Mouse (Mus musculus) forebrain, embryonic 12.5 days (tissue): ENCODE measurements around the gene Dst. TPM values are rescaled to one million over a fixed set of nuclear protein-coding genes. Genes with fewer than 3 reads are reported as not detected.
"Not testable (repeated sequence)": the region's sequence is repeated elsewhere in the genome, so short reads cannot be mapped to it uniquely, and the experiment has no call there.

ENCODE experiments used
- ATAC-seq: fragments of 200-750 bp; cut with Nextera tagmentation; 2 replicates; pipeline ENCODE4 v1.8.0; 2017; ENCODE audit warnings: moderate TSS enrichment; ENCODE audit not compliant: low FRiP score
- H3K27ac ChIP-seq: fragments of 300-500 bp; sonication (generic); 2 replicates; pipeline ENCODE4 v1.5.1; 2016; ENCODE audit warnings: mild to moderate bottlenecking
- H3K27me3 ChIP-seq: fragments of 300-500 bp; sonication (generic); 2 replicates; pipeline ENCODE4 v1.6.1; 2016; ENCODE audit warnings: mild to moderate bottlenecking
- H3K36me3 ChIP-seq: fragments of 300-500 bp; sonication (generic); replicated peaks from 2 replicates; pipeline ENCODE4 v1.6.1; 2016; ENCODE audit warnings: mild to moderate bottlenecking
- H3K4me1 ChIP-seq: fragments of 300-500 bp; sonication (generic); 2 replicates; pipeline ENCODE4 v1.6.1; 2016
- H3K4me2 ChIP-seq: fragments of 300-500 bp; sonication (generic); 2 replicates; pipeline ENCODE4 v1.6.1; 2016; ENCODE audit warnings: mild to moderate bottlenecking, moderate library complexity
- H3K4me3 ChIP-seq: fragments of 300-500 bp; sonication (generic); replicated peaks from 2 replicates; pipeline ENCODE4 v1.5.1; 2016; ENCODE audit warnings: mild to moderate bottlenecking
- H3K9ac ChIP-seq: fragments of 300-500 bp; sonication (generic); 2 replicates; pipeline ENCODE4 v1.6.1; 2016; ENCODE audit warnings: mild to moderate bottlenecking
- H3K9me3 ChIP-seq: fragments of 300-500 bp; sonication (generic); 2 replicates; pipeline ENCODE4 v1.6.1; 2016
- WGBS: fragments of 180-500 bp; shearing (Covaris S2); methylation state at CpG from one replicate; pipeline ENCODE4 v1.1.7; 2016; 5-methylcytosine and 5-hydroxymethylcytosine counted together
- polyA plus RNA-seq: library from polyadenylated mRNA; unstranded; fragments of >200 nt; fragmentation: Nextera tagmentation; extraction: Ambion mirVana; gene quantifications from 2 replicates; pipeline ENCODE4 v1.2.1, GENCODE M21; 2016

Dst gene
- polyA plus RNA-seq, 1 experiment from 2014 or later = 30.8 TPM

DNA sequence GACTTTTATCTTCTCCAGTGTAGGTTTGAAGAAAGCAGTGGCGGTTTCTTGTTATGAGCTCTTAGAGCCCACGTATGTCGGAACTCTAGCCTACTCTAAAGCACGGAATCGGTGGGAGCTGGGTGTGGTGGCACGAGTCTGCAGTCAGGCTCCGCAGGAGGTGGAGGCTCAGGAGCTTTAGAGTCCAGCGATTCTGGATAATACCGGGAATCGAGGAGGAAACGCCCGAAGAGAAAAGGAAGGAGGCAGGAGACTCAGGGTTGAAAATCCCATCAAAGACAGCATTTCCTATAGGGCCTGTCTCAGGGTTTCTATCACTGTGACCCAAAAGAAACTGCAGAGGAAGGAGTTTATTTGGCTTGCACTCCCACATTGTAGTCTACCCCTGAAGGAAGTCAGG, 151.2 kb downstream of the Dst start:
- H3K9ac ChIP-seq = no peak overlapping the region
- no peaks in the 10 kb centered on the region for H3K9me3 ChIP-seq
- H3K36me3 ChIP-seq = no peaks in the 10 kb centered on the region
- peaks cover 35% of the 10 kb centered on the region for H3K4me1 ChIP-seq
- H3K27ac ChIP-seq = no peak overlapping the region
- H3K4me3 ChIP-seq = no peak overlapping the region
- ATAC-seq = no peak
- no peak overlapping the region for H3K4me2 ChIP-seq
- WGBS = 82% methylated on average over 12 of the region's 12 CpGs
- no peaks in the 10 kb centered on the region for H3K27me3 ChIP-seq

DNA sequence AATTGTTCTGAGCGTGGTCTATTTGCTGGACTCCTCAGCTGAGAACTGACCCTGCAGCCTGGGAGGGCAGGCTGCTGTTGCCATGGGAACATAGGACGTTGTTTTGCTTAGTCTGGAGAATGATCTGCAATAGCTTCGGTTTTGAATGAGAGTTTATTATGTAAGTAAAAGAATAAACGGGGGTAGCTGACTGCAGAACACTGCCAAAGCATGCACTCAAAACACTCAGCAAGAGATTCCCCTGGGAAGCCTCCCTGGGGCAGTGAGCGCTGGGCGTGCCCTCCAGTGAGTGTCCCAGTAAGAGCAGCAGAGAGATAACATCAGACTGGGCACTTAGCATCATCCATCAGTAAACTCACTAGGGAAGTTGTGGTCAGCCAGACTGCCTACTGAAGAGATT, 152.4 kb downstream of the Dst start:
- Histone ChIP-seq H3K4me2 (peak overlapping the region; percentile 31), H3K4me1 (peaks cover 35% of the 10 kb centered on the region), H3K36me3 (no peaks in the 10 kb centered on the region), H3K27me3 (no peaks in the 10 kb centered on the region), H3K27ac (peak overlapping the region; percentile 54; the same call in 1 of the 2 replicates), H3K9me3 (no peaks in the 10 kb centered on the region), H3K9ac (no peak overlapping the region), H3K4me3 (no peak overlapping the region)
- ATAC-seq = peak; percentile 63
- WGBS = 5% methylated on average over 6 of the region's 6 CpGs

DNA sequence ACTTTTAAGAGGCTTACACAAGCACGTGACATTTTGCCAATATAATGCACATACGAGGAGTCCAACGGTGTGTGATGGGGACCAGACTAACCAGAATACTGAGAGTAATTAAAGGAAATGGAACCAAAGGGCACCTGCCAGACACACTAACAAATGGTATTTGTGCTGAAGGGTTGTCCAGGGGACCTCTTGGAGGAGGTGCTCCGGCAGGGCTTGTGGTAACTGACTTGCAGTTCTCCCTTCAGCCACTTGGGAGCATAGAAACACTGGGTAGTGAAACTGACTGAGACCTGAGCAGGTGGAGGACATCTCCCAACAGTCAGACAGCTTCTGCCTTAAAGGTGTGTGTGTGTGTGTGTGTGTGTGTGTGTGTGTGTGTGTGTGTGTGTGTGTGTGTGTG, 153.1 kb downstream of the Dst start:
- H3K27me3 ChIP-seq = no peaks in the 10 kb centered on the region
- H3K36me3 ChIP-seq = no peaks in the 10 kb centered on the region
- ATAC-seq = peak; percentile 66
- WGBS = 27% methylated on average over 4 of the region's 4 CpGs
- peak overlapping the region; percentile 31 for H3K4me2 ChIP-seq
- no peak overlapping the region for H3K27ac ChIP-seq
- no peak overlapping the region for H3K4me3 ChIP-seq
- no peaks in the 10 kb centered on the region for H3K9me3 ChIP-seq
- no peak overlapping the region for H3K9ac ChIP-seq
- peaks cover 35% of the 10 kb centered on the region for H3K4me1 ChIP-seq

DNA sequence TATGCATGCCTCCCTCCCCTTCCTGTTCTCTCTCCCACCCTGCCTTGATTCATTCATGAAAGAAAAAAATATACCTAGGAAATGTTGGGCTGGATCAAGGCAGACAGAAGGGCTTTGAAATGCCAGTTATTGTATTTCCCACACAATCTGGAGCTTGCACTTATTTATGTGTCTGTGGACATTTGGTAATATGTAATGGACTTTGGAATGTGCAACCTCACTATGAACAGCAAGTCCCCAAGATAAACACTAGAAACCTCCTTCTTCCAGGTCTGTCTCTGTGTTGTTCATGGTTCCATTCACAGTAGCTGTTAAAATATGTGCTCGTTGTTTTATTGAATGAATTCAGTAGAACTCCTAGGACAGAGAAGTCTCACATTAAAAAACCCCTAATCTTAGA, 153.8 kb downstream of the Dst start:
- Histone ChIP-seq H3K4me1 (peaks cover 35% of the 10 kb centered on the region), H3K9me3 (no peaks in the 10 kb centered on the region), H3K9ac (no peak overlapping the region), H3K27ac (no peak overlapping the region), H3K4me2 (no peak overlapping the region), H3K4me3 (no peak overlapping the region), H3K27me3 (no peaks in the 10 kb centered on the region), H3K36me3 (no peaks in the 10 kb centered on the region)
- ATAC-seq = no peak
- WGBS = 70% methylated on average over 1 of the region's 1 CpGs

DNA sequence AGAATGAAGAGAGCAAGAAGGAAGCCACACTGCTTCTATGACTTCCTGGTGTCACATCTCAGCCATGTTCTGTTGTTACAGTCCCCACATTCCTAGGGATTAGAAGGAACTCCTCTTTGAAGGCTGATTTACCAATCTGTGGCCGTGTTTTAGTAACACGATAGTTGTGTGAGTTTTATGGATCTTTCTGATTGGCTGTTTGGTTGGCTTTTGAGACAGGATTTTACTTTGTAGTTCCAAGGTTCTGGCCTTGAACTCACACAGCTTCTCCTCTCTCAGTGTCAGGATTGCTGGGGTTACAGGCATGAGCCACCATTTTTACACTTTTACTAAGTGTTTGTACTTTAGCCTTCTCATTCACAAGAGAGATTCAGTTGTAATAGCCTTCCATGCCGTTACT, 155.9 kb downstream of the Dst start:
- H3K4me3 ChIP-seq = no peak overlapping the region
- ATAC-seq = no peak
- WGBS = 78% methylated on average over 3 of the region's 3 CpGs
- H3K9ac ChIP-seq = no peak overlapping the region
- H3K27ac ChIP-seq = no peak overlapping the region
- H3K27me3 ChIP-seq = no peaks in the 10 kb centered on the region
- no peaks in the 10 kb centered on the region for H3K9me3 ChIP-seq
- H3K36me3 ChIP-seq = no peaks in the 10 kb centered on the region
- H3K4me1 ChIP-seq = peaks cover 35% of the 10 kb centered on the region
- H3K4me2 ChIP-seq = no peak overlapping the region

DNA sequence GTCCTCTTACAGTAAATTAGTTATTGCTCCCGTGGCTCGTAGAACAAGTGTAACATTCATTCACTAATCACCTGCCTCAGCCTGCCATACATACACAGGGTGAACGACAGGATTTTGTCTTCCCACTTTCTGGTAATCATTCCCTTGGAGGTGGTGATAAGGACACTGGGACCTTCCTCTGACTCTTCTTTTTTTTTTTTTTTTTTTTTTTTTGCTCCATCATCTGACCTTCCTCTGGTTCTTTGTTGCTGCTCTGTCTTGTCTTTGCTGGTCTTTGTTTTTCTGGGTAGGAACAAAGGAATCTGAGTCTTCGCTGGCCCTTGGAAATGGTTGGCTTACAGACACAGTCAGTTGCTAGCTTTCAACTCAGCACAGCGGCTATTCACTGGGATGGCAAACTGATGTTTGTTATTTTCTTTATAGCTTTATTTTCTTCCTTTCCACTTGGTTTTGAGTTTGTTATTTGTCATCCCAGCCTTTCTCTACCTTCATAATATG, 157.6 kb downstream of the Dst start:
- H3K4me1 ChIP-seq = peaks cover 28% of the 10 kb centered on the region
- H3K9ac ChIP-seq = no peak overlapping the region
- 79% methylated on average over 5 of the region's 5 CpGs for WGBS
- ATAC-seq = no peak
- no peaks in the 10 kb centered on the region for H3K9me3 ChIP-seq
- H3K4me3 ChIP-seq = no peak overlapping the region
- H3K27me3 ChIP-seq = no peaks in the 10 kb centered on the region
- no peaks in the 10 kb centered on the region for H3K36me3 ChIP-seq
- H3K27ac ChIP-seq = no peak overlapping the region
- no peak overlapping the region for H3K4me2 ChIP-seq

DNA sequence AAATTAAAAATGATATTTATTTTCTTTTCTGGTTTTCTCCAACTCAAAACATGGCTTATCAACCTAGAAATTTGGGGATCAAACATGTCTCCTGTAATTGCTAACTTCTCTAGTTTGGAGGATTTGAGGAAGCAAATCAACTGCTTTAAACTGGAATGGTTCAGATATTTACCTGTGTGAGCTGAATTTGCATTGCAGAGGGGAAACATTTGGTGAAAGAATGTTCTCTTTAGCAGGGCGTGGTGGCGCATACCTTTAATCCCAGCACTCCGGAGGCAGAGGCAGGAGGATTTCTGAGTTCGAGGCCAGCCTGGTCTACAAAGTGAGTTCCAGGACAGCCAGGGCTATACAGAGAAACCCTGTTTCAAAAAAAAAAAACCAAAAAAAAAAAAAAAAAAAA, 158.4 kb downstream of the Dst start:
- not testable (repeated sequence) for ATAC-seq, H3K27me3 ChIP-seq, H3K4me3 ChIP-seq, H3K36me3 ChIP-seq, H3K4me2 ChIP-seq, H3K9me3 ChIP-seq, H3K27ac ChIP-seq, H3K9ac ChIP-seq
- WGBS = 94% methylated on average over 4 of the region's 4 CpGs
- H3K4me1 ChIP-seq = peaks cover 20% of the 10 kb centered on the region

DNA sequence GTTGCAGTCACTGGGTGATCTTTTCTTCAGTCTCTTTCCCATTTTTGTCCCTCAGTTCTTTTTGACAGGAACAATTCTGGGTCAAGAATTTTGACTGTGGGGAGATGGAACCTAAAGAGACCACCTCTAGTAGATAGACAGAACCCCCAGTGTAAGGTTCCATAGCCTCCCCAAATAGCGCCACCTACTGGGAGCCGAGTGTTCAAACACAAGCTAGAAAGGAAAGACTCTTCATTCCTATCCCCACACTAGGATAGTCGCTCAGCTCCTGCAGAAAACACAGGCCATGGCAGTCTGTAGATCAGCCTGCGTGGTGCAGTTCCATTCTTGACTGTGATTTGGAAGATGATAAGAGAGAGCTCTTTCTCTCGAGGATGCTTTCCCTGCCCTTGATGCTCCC, 160.3 kb downstream of the Dst start:
- no peak overlapping the region for H3K4me2 ChIP-seq
- H3K9ac ChIP-seq = no peak overlapping the region
- no peak overlapping the region for H3K27ac ChIP-seq
- no peaks in the 10 kb centered on the region for H3K36me3 ChIP-seq
- no peak overlapping the region for H3K4me3 ChIP-seq
- H3K4me1 ChIP-seq = peaks cover 8% of the 10 kb centered on the region
- no peak for ATAC-seq
- no peaks in the 10 kb centered on the region for H3K9me3 ChIP-seq
- no peaks in the 10 kb centered on the region for H3K27me3 ChIP-seq
- WGBS = 54% methylated on average over 5 of the region's 5 CpGs

DNA sequence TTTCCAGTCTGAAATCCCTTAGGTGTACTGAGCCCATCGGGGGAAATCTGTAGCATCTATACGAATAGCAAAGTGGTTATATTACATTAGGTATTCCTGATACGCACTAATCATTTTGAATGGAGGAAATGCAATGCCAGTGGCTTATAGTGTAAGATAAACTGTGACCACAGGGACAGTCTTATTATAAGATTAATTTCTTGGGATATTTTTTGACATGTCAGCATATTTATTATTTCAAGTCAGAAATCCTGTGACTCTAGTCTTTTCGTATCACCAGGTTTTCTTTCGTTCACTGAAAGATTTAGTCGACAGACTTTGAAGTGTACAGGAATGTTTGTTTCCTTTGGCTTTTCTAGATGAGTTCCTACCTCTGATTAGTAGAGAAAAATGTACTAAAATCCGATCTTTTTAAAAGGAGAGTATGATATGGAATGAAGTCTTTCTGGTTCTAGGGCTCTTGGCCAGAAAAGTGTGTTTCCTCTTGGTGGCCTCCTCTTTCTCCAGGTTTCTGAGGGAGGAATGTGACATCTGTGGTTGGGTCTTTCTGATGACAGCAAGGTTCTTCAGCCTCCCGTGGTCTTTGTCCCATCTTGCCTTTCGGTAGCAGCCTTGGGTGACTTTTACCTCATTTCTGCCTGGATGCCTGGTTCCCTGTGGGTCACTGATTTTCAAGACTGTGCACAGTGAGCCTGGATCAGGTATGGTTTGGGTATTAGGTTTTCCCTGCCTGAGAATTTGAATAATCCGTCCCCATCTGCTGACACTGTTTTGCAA, 161.7 kb downstream of the Dst start:
- Histone ChIP-seq H3K4me3 (no peak overlapping the region), H3K36me3 (no peaks in the 10 kb centered on the region), H3K9ac (no peak overlapping the region), H3K27me3 (no peaks in the 10 kb centered on the region), H3K4me2 (no peak overlapping the region), H3K9me3 (no peaks in the 10 kb centered on the region), H3K27ac (no peak overlapping the region), H3K4me1 (peaks cover 16% of the 10 kb centered on the region)
- 91% methylated on average over 10 of the region's 10 CpGs for WGBS
- no peak for ATAC-seq

DNA sequence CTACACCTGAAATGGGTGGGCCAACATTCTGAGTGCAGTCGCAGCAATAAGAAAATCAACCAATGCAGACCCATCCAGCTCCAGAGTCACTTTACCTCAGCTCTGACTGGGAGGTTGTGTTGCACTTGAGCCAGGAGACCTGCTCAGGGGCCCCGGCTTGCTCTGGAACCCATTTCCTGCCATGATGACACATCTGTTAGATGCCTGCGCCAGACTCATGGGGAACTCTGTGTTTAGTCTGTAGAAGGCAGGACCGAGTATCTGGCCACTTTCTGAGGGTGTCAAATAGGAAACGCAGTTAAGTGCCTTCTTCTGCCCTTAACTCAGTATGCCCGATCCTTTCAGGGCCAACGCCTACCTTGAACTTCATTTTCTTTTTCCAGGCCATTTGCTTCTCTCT, 162.4 kb downstream of the Dst start:
- no peak for ATAC-seq
- Histone ChIP-seq H3K27me3 (no peaks in the 10 kb centered on the region), H3K9me3 (no peaks in the 10 kb centered on the region), H3K4me1 (peaks cover 20% of the 10 kb centered on the region), H3K27ac (no peak overlapping the region), H3K36me3 (no peaks in the 10 kb centered on the region), H3K9ac (no peak overlapping the region), H3K4me2 (no peak overlapping the region), H3K4me3 (no peak overlapping the region)
- 82% methylated on average over 7 of the region's 7 CpGs for WGBS

DNA sequence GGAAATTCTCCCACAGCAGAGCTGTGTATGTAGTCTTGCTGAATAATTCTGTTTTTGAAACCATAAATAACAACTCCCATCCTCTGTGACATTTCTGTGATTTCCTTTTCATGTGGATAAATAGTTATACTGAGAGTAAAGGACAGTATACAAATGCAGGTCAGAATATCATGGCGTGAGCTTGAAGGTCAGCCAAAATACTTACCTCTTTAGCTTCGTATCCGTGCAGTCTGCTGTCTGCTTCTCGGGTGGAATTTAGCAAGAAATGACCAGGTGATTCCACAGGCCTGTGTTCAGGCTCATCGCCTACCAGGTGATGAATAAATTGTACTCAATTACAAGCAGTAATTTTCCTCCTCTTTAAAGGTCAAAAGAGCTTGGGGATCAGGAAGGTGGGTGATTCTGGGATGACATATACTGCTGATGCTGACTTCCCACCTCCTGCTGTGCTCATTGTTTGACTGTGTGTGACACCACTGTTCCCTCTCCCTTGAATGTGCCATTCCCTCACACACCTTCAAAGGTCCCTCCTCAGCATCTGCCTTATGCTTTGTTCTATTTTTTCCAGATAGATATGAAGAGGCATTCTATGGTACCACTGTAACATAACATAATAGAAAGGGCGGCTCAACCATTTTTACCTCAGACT, 163.1 kb downstream of the Dst start:
- WGBS = 80% methylated on average over 6 of the region's 6 CpGs
- Histone ChIP-seq H3K36me3 (no peaks in the 10 kb centered on the region), H3K27ac (no peak overlapping the region), H3K4me2 (no peak overlapping the region), H3K9ac (no peak overlapping the region), H3K4me3 (no peak overlapping the region), H3K9me3 (no peaks in the 10 kb centered on the region), H3K27me3 (no peaks in the 10 kb centered on the region), H3K4me1 (peaks cover 20% of the 10 kb centered on the region)
- ATAC-seq = 0 out of 2 replicates have a peak, but pooled peaks have one; percentile 10

DNA sequence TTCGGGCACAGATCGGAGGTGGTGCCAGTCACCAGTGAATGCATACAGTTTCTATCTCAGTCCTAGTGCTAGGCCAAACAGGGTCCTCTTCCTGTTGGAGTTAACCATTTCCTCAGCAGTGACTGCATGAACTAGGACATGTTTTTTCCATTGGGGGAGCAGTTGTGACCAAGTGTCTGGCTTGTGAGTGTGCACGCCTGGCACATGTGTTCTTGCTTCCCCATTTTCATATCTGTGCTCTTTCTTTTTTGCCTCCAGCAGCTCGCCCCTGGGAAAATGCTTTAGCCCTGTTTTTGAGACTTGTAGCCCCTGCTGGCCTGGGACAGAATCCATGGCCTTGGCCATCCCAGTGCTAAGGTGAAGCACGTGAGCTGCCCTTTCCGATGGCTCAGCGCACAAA, 164.2 kb downstream of the Dst start:
- H3K4me3 ChIP-seq = no peak overlapping the region
- H3K27me3 ChIP-seq = no peaks in the 10 kb centered on the region
- 87% methylated on average over 7 of the region's 7 CpGs for WGBS
- peaks cover 26% of the 10 kb centered on the region for H3K4me1 ChIP-seq
- H3K9ac ChIP-seq = no peak overlapping the region
- no peaks in the 10 kb centered on the region for H3K9me3 ChIP-seq
- no peak overlapping the region for H3K27ac ChIP-seq
- H3K36me3 ChIP-seq = no peaks in the 10 kb centered on the region
- no peak overlapping the region for H3K4me2 ChIP-seq
- no peak for ATAC-seq
